Mouse (Mus musculus) embryonic stem cell, embryonic (primary cell): ENCODE data around the gene Commd1.

Experiments
- CTCF ChIA-PET, 4 experiments: fragments of 300-600 bp in 2 of 4; fragments of 350-600 bp in 2 of 4; sonication (Branson Sonifier 250); formaldehyde crosslinking; loops; one replicate each; lab custom pipeline; 2022; ENCODE audit warnings: inconsistent platforms in 2 of 4; lab: Charles Lee
- POLR2A ChIA-PET, 4 experiments: fragments of 300-600 bp in 2 of 4; fragments of 350-600 bp in 2 of 4; sonication (Branson Sonifier 250); formaldehyde crosslinking; loops; one replicate each; lab custom pipeline; 2022; ENCODE audit warnings: antibody characterized with exemption in 4 of 4, inconsistent platforms in 1 of 4; lab: Charles Lee

The Commd1 gene

GRCm38 (mm10) chr11:22972746-22973526, 9.2 kb downstream of the Commd1 start:
- CTCF ChIA-PET = interaction anchor here in 1 of 4 experiments (0.6 kb wide), 1 partner anchor 148 kb away, joined by 5 read pairs; no protein-coding TSS in a partner anchor
- POLR2A ChIA-PET = interaction anchor here in 3 of 4 experiments (0.5 to 7.8 kb wide), 18 partner anchors 7 to 1392 kb away, joined by 3 to 94 read pairs (median 4); partner anchors contain the start of genes Cct4 (in 2 of the 3), Commd1 (in 2 of the 3), Fam161a (in 2 of the 3) and Gm28048 (in 2 of the 3)

GRCm38 (mm10) chr11:22971835-22972709, 10.1 kb downstream of the Commd1 start, which contains the start of gene Zrsr1:
Zrsr1 (plus strand) TSS chr11:22972005.
- POLR2A ChIA-PET = interaction anchor here in 2 of 4 experiments (0.6 to 7.8 kb wide), 18 partner anchors 8 to 694 kb away, joined by 3 to 94 read pairs (median 3); partner anchors contain the start of genes Cct4 (in 2 of the 2), Commd1 (in 2 of the 2), Gm28048 (in 2 of the 2) and Fam161a (in 1 of the 2)
- CTCF ChIA-PET = interaction anchor here in 2 of 4 experiments (0.9 to 1.4 kb wide), 2 partner anchors 17 to 340 kb away, joined by 3 read pairs; no protein-coding TSS in a partner anchor

- CTCF ChIA-PET = interaction anchor here in 1 of 4 experiments (1.1 to 2.2 kb wide), 4 partner anchors 12 to 343 kb away, joined by 4 to 6 read pairs (median 4); partner anchors contain the start of genes Cct4 and Commd1
- POLR2A ChIA-PET = interaction anchor here in 2 of 4 experiments (0.6 to 7.8 kb wide), 14 partner anchors 10 to 407 kb away, joined by 3 to 94 read pairs (median 4); partner anchors contain the start of genes Cct4 (in 2 of the 2), Commd1 (in 2 of the 2), Gm28048 (in 2 of the 2) and B3gnt2 (in 1 of the 2)
Observed at GRCm38 (mm10) chr11:22970546-22970945, 11.6 kb downstream of the Commd1 start.

- ChIA-PET POLR2A (interaction anchor here in 3 of 4 experiments (0.7 to 7.8 kb wide), 19 partner anchors 9 to 348 kb away, joined by 3 to 94 read pairs (median 4); partner anchors contain the start of genes Cct4 (in 2 of the 3), Commd1 (in 2 of the 3), Gm28048 (in 2 of the 3) and B3gnt2 (in 1 of the 3)), CTCF (interaction anchor here (0.5 to 2.2 kb wide), 25 partner anchors 9 to 744 kb away, joined by 3 to 8 read pairs (median 4); partner anchors contain the start of genes Commd1 (in 2 of the 4), Gm28048 (in 2 of the 4), Ahsa2 (in 1 of the 4) and B3gnt2 (in 1 of the 4))
Observed at GRCm38 (mm10) chr11:22969486-22969885, 12.7 kb downstream of the Commd1 start.

GRCm38 (mm10) chr11:22965503-22965902, 16.7 kb downstream of the Commd1 start:
- ChIA-PET CTCF (interaction anchor here in 3 of 4 experiments (0.6 to 1.6 kb wide), 7 partner anchors 11 to 678 kb away, joined by 3 to 10 read pairs (median 5); no protein-coding TSS in a partner anchor), POLR2A (interaction anchor here (0.6 to 2.0 kb wide), 17 partner anchors 9 to 344 kb away, joined by 3 to 8 read pairs (median 3); partner anchors contain the start of genes Cct4 (in 1 of the 4), Commd1 (in 1 of the 4) and Gm28048 (in 1 of the 4))

GRCm38 (mm10) chr11:22964401-22964800, 17.8 kb downstream of the Commd1 start:
- CTCF ChIA-PET = interaction anchor here (0.6 to 1.6 kb wide), 7 partner anchors 12 to 1593 kb away, joined by 3 to 10 read pairs (median 3); partner anchors contain the start of gene Ugp2 (in 1 of the 4)
- POLR2A ChIA-PET = interaction anchor here in 3 of 4 experiments (0.5 to 2.0 kb wide), 14 partner anchors 8 to 343 kb away, joined by 3 to 8 read pairs (median 4); partner anchors contain the start of genes Cct4 (in 1 of the 3), Commd1 (in 1 of the 3) and Gm28048 (in 1 of the 3)

GRCm38 (mm10) chr11:22962101-22962500, 20.1 kb downstream of the Commd1 start:
- CTCF ChIA-PET = interaction anchor here in 2 of 4 experiments (0.5 to 1.0 kb wide), 2 partner anchors 117 to 184 kb away, joined by 3 to 6 read pairs; no protein-coding TSS in a partner anchor
- POLR2A ChIA-PET = interaction anchor here in 2 of 4 experiments (0.7 to 2.0 kb wide), 10 partner anchors 7 to 341 kb away, joined by 3 to 7 read pairs (median 4); partner anchors contain the start of gene B3gnt2 (in 1 of the 2)

- POLR2A ChIA-PET = interaction anchor here in 3 of 4 experiments (1.0 to 2.6 kb wide), 10 partner anchors 9 to 328 kb away, joined by 3 to 13 read pairs (median 4); partner anchors contain the start of genes Commd1 (in 1 of the 3) and Gm28048 (in 1 of the 3)
- CTCF ChIA-PET = interaction anchor here (0.5 to 3.6 kb wide), 16 partner anchors 9 to 922 kb away, joined by 3 to 33 read pairs (median 5); partner anchors contain the start of gene B3gnt2 (in 1 of the 4)
Observed at GRCm38 (mm10) chr11:22957791-22958374, 24.3 kb downstream of the Commd1 start.

- ChIA-PET POLR2A (interaction anchor here (0.6 to 2.6 kb wide), 28 partner anchors 8 to 374 kb away, joined by 3 to 13 read pairs (median 4); partner anchors contain the start of genes Commd1 (in 2 of the 4), Gm28048 (in 2 of the 4) and B3gnt2 (in 1 of the 4)), CTCF (interaction anchor here (0.6 to 3.6 kb wide), 44 partner anchors 8 to 693 kb away, joined by 3 to 33 read pairs (median 4); partner anchors contain the start of genes B3gnt2 (in 2 of the 4), Commd1 (in 2 of the 4) and Gm28048 (in 2 of the 4))
Observed at GRCm38 (mm10) chr11:22956830-22957229, 25.4 kb downstream of the Commd1 start.

GRCm38 (mm10) chr11:22956346-22956745, 25.8 kb downstream of the Commd1 start:
- CTCF ChIA-PET = interaction anchor here (0.6 to 3.6 kb wide), 42 partner anchors 8 to 693 kb away, joined by 3 to 33 read pairs (median 4); partner anchors contain the start of genes B3gnt2 (in 2 of the 4), Commd1 (in 2 of the 4) and Gm28048 (in 2 of the 4)
- POLR2A ChIA-PET = interaction anchor here (0.6 to 2.6 kb wide), 31 partner anchors 8 to 374 kb away, joined by 3 to 14 read pairs (median 4); partner anchors contain the start of genes Commd1 (in 2 of the 4), Gm28048 (in 2 of the 4) and B3gnt2 (in 1 of the 4)

- POLR2A ChIA-PET = interaction anchor here in 1 of 4 experiments (0.8 kb wide), 1 partner anchor 14 kb away, joined by 3 read pairs; no protein-coding TSS in a partner anchor
- CTCF ChIA-PET = no interaction called here
Observed at GRCm38 (mm10) chr11:22952668-22953067, 29.5 kb downstream of the Commd1 start.

GRCm38 (mm10) chr11:22950131-22950530, 32.1 kb downstream of the Commd1 start:
- CTCF ChIA-PET = interaction anchor here (0.8 to 4.3 kb wide), 22 partner anchors 11 to 329 kb away, joined by 3 to 19 read pairs (median 4); no protein-coding TSS in a partner anchor
- POLR2A ChIA-PET = interaction anchor here (0.8 to 6.5 kb wide), 25 partner anchors 9 to 329 kb away, joined by 3 to 45 read pairs (median 7); partner anchors contain the start of genes B3gnt2 (in 2 of the 4), Cct4 (in 1 of the 4) and Commd1 (in 1 of the 4)

- ChIA-PET POLR2A (interaction anchor here (0.5 to 6.5 kb wide), 62 partner anchors 8 to 960 kb away, joined by 3 to 45 read pairs (median 4); partner anchors contain the start of genes B3gnt2 (in 3 of the 4), Cct4 (in 2 of the 4), Commd1 (in 2 of the 4) and Gm28048 (in 1 of the 4)), CTCF (interaction anchor here in 3 of 4 experiments (0.5 to 4.3 kb wide), 19 partner anchors 7 to 714 kb away, joined by 3 to 19 read pairs (median 5); no protein-coding TSS in a partner anchor)
Observed at GRCm38 (mm10) chr11:22949101-22949500, 33.1 kb downstream of the Commd1 start.

- ChIA-PET POLR2A (interaction anchor here in 3 of 4 experiments (0.6 to 5.5 kb wide), 10 partner anchors 9 to 300 kb away, joined by 3 to 45 read pairs (median 4); partner anchors contain the start of gene B3gnt2 (in 1 of the 3)), CTCF (interaction anchor here (0.6 to 3.8 kb wide), 6 partner anchors 10 to 161 kb away, joined by 3 to 18 read pairs (median 3); no protein-coding TSS in a partner anchor)
Observed at GRCm38 (mm10) chr11:22938983-22939382, 43.2 kb downstream of the Commd1 start.
